Comparison of ENCODE assay signal across 8 mouse cellular contexts in the genomic region with DNA sequence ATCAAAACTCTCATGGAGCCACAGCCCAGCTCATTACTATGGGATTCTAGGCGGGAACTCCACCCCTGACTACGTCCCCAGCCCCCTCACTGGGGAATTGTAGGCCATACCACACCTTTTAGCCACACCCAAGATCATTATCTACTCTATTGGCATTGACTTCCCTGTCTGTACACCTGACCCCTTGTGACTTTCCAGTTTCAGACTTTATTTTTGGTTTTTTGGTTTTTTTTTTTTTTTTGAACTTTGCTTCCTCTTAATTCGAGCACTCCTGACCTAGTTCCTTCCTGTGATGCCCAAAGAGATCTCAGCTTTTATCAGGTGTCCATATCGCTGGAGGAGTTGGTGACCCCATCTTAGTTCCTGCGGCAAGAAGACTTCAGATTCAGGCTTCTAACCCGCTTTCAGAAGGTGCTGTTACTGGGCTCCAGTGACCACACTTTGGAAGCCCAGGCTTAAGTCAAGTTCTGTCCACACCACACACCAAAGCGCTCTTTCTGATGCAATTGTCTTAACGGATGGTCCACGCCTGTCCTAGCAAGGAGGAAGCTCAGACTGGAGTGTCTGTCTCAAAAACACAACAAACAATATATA. TPM values are rescaled to one million over a fixed set of nuclear protein-coding genes. Genes with fewer than 3 reads are reported as not detected.
DNase-seq lines count a peak whose midpoint lies in the region; ATAC-seq and TF ChIP-seq lines count a peak whose summit lies in the region.

Gene Tjp3, minus strand, starts transcription at position 71 of the 594 bp plus-strand sequence.

- dilution Hi-C loops in CH12.LX (cut with MboI; ENCODE audit: extremely low pct_ligation_motif_present, extremely low pct_unique_long_range_greater_than_20kb, low sequenced_read_pairs) = no loop called here

- no peak for ATAC-seq in heart, embryonic 12.5 days (ENCODE audit: insufficient number of reproducible peaks, low FRiP score)
- ATAC-seq in forebrain, embryonic 16.5 days = no peak
- ATAC-seq in liver, postnatal 0 days = no peak

- in situ Hi-C loops in CH12.LX (cut with MboI; ENCODE audit: low pct_ligation_motif_present, low pct_unique_long_range_greater_than_20kb, low sequenced_read_pairs) = loop anchor here (5.0 kb wide), 1 partner anchor 51 kb away; the partner anchor contains the start of gene Gipc3

- TF ChIP-seq POLR2A in CH12.LX (IDR thresholded peaks at IDR 0.05; ENCODE audit: low read depth, low read length) = no peak

- TF ChIP-seq RAD21 in CH12.LX (IDR thresholded peaks at IDR 0.05; ENCODE audit: low read depth, low read length) = no peak

- H3K4me1 ChIP-seq in heart, embryonic 12.5 days (replicated peaks) = peaks cover 38% of the 10 kb centered on the region
- H3K4me1 ChIP-seq in CH12.LX (ENCODE audit: control insufficient read depth in 1 of 2, insufficient read depth in 2 of 2) = peaks cover 18 to 63% of the 10 kb centered on the region in 2 experiments
- peaks cover 31% of the 10 kb centered on the region for H3K4me1 ChIP-seq in forebrain, embryonic 16.5 days (replicated peaks; ENCODE audit: control insufficient read depth, insufficient read depth, low read length)
- H3K4me1 ChIP-seq in liver, postnatal 0 days (ENCODE audit: insufficient read depth) = peaks cover 53% of the 10 kb centered on the region

- no peak for TF ChIP-seq EP300 in CH12.LX (IDR thresholded peaks at IDR 0.05; ENCODE audit: low read length)
- no peak for TF ChIP-seq EP300 in liver, postnatal 0 days (IDR thresholded peaks at IDR 0.05; ENCODE audit: low read depth)

- DNase-seq in heart, postnatal 4 days = no peak
- no peak for DNase-seq in CH12.LX (ENCODE audit: extremely low read depth)
- DNase-seq in liver, postnatal 0 days = no peak
- no peak for DNase-seq in left cerebral cortex, adult 18-20 months (ENCODE audit: low spot score in 2 of 2)
- DNase-seq in layer of hippocampus, postnatal 36 days = no peak
- DNase-seq in thymus, postnatal 14 days = no peak

- 72% methylated on average over 9 of the region's 9 CpGs for WGBS in heart, embryonic 12.5 days
- WGBS in forebrain, embryonic 16.5 days = 76% methylated on average over 9 of the region's 9 CpGs
- WGBS in liver, postnatal 0 days (ENCODE audit: insufficient replicate concordance) = 52% methylated on average over 9 of the region's 9 CpGs

- no peak within 1 kb of the TSS for H3K27ac ChIP-seq in heart, embryonic 12.5 days (ENCODE audit: poor library complexity, severe bottlenecking)
- no peak within 1 kb of the TSS for H3K27ac ChIP-seq in CH12.LX (ENCODE audit: insufficient read depth, low read depth)
- no peak within 1 kb of the TSS for H3K27ac ChIP-seq in forebrain, embryonic 16.5 days (ENCODE audit: low read length)
- H3K27ac ChIP-seq in liver, postnatal 0 days (ENCODE audit: low read depth) = peak within 1 kb of the TSS; percentile 58; the same call in 1 of the 2 replicates

- no peaks in the 10 kb centered on the region for H3K9me3 ChIP-seq in heart, embryonic 12.5 days (replicated peaks)
- H3K9me3 ChIP-seq in CH12.LX (replicated peaks; ENCODE audit: low read length) = no peaks in the 10 kb centered on the region
- no peaks in the 10 kb centered on the region for H3K9me3 ChIP-seq in forebrain, embryonic 16.5 days (ENCODE audit: control insufficient read depth, low read length)
- no peaks in the 10 kb centered on the region for H3K9me3 ChIP-seq in liver, postnatal 0 days (ENCODE audit: low read length)

- H3K4me2 ChIP-seq in heart, embryonic 12.5 days = peak within 1 kb of the TSS; percentile 87; the same call in 1 of the 2 replicates
- H3K4me2 ChIP-seq in CH12.LX (ENCODE audit: insufficient read depth, low read depth, poor library complexity, severe bottlenecking) = no peak within 1 kb of the TSS
- H3K4me2 ChIP-seq in forebrain, embryonic 16.5 days (ENCODE audit: low read length) = peak within 1 kb of the TSS; percentile 98; the same call in 1 of the 2 replicates
- H3K4me2 ChIP-seq in liver, postnatal 0 days (ENCODE audit: low read depth, low read length) = 0 out of 2 replicates have a peak within 1 kb of the TSS, but pooled peaks have one; percentile 15

- H3K4me3 ChIP-seq in heart, embryonic 12.5 days = no peak within 1 kb of the TSS
- no peak within 1 kb of the TSS for H3K4me3 ChIP-seq in CH12.LX (replicated peaks in 1 of 3; ENCODE audit: low read depth in 2 of 3, low read length in 2 of 3, poor library complexity in 1 of 3)
- peak within 1 kb of the TSS; percentile 99; the same call in 1 of the 2 replicates for H3K4me3 ChIP-seq in forebrain, embryonic 16.5 days (replicated peaks; ENCODE audit: low read length)
- no peak within 1 kb of the TSS for H3K4me3 ChIP-seq in liver, postnatal 0 days (ENCODE audit: low read depth, low read length)

- H3K9ac ChIP-seq in heart, embryonic 12.5 days = no peak within 1 kb of the TSS
- no peak within 1 kb of the TSS for H3K9ac ChIP-seq in CH12.LX (ENCODE audit: insufficient read depth, low read depth)
- H3K9ac ChIP-seq in forebrain, embryonic 16.5 days (replicated peaks; ENCODE audit: low read depth, low read length) = no peak within 1 kb of the TSS
- no peak within 1 kb of the TSS for H3K9ac ChIP-seq in liver, postnatal 0 days (replicated peaks)

- peaks cover 44% of the 10 kb centered on the region for H3K27me3 ChIP-seq in heart, embryonic 12.5 days (replicated peaks)
- no peaks in the 10 kb centered on the region for H3K27me3 ChIP-seq in CH12.LX (replicated peaks)
- no peaks in the 10 kb centered on the region for H3K27me3 ChIP-seq in forebrain, embryonic 16.5 days (replicated peaks; ENCODE audit: control insufficient read depth, insufficient read depth, low read length)
- H3K27me3 ChIP-seq in liver, postnatal 0 days (ENCODE audit: insufficient read depth, low read length) = no peaks in the 10 kb centered on the region

- H3K36me3 ChIP-seq in heart, embryonic 12.5 days = no peaks in the 10 kb centered on the region
- peaks cover 0 to 21% of the 10 kb centered on the region in 2 experiments for H3K36me3 ChIP-seq in CH12.LX (replicated peaks in 1 of 2; ENCODE audit: control insufficient read depth in 1 of 2, insufficient read depth in 1 of 2, low read length in 1 of 2)
- H3K36me3 ChIP-seq in forebrain, embryonic 16.5 days (ENCODE audit: control insufficient read depth, insufficient read depth) = no peaks in the 10 kb centered on the region
- H3K36me3 ChIP-seq in liver, postnatal 0 days (replicated peaks; ENCODE audit: insufficient read depth, low read length) = no peaks in the 10 kb centered on the region; the same call in 1 of the 2 replicates

- no peak for TF ChIP-seq CTCF in CH12.LX (conservative IDR thresholded peaks at IDR 0.05 in 1 of 2, IDR thresholded peaks at IDR 0.05 in 1 of 2; ENCODE audit: low read depth in 2 of 2, low read length in 2 of 2)
- no peak for TF ChIP-seq CTCF in liver, postnatal 0 days (IDR thresholded peaks at IDR 0.05; ENCODE audit: low read depth)

- H3K79me2 ChIP-seq in CH12.LX (replicated peaks; ENCODE audit: control insufficient read depth, extremely low read depth, insufficient read depth, poor library complexity, severe bottlenecking) = peaks cover 33% of the 10 kb centered on the region

TF ChIP-seq in CH12.LX, 34 proteins besides CTCF, POLR2A, EP300 and RAD21:
- no peak for TF ChIP-seq ZC3H11A (IDR thresholded peaks at IDR 0.05; ENCODE audit: low read depth, low read length)
- TF ChIP-seq ZNF384 (IDR thresholded peaks at IDR 0.05; ENCODE audit: low read depth, low read length) = 0 out of 2 replicates have a peak, but pooled peaks have one; percentile 27
- no peak for TF ChIP-seq CHD2 (IDR thresholded peaks at IDR 0.05; ENCODE audit: low read length)

RNA-seq across cellular contexts. Expression of gene Tjp3, which starts in this region (rescaled TPM):
- 1.7 and 2.3 TPM in 2 replicates for polyA plus RNA-seq in heart, embryonic 12.5 days (2016; fragmentation: Nextera tagmentation; extraction: Ambion mirVana)
- total RNA-seq in heart, postnatal 4 days (2021) = under 1 TPM in 1 of 2 experiments, not detected in 1; 0.50 TPM
- total RNA-seq in CH12.LX (2012; rRNA removed) (4.8 and 7.2 TPM in 2 replicates), CH12.LX (2014; rRNA removed) (0.42 TPM in 1 of 2 replicates, not detected in the other)
- polyA plus RNA-seq in CH12.LX (2012; ENCODE audit: insufficient read length, low read depth) = 0.76 and 0.97 TPM in 2 replicates
- 7.3 and 8.3 TPM in 2 replicates for polyA plus RNA-seq in forebrain, embryonic 16.5 days (2015; fragmentation: Nextera tagmentation; extraction: Ambion mirVana)
- 1.7 and 1.8 TPM in 2 replicates for polyA plus RNA-seq in liver, postnatal 0 days (2015; fragmentation: Nextera tagmentation; extraction: Ambion mirVana)
- under 1 TPM; 0.16 to 0.23 TPM for total RNA-seq in left cerebral cortex, adult 18-20 months (2021)
- total RNA-seq in layer of hippocampus, postnatal 36 days (2021) = 1 to 10 TPM in 1 of 2 experiments, under 1 TPM in 1; 0.65 to 1.7 TPM
